Mouse (Mus musculus) bone marrow, adult 2 months (tissue): ENCODE results near the gene Itga6.

Source experiments
- CTCF ChIP-seq: fragments of 200-500 bp; IDR thresholded peaks from 2 replicates; pipeline ENCODE4 v1.5.1; 2011; ENCODE audit warnings: low read length, control low read depth; ENCODE audit not compliant: control insufficient read depth, insufficient read depth
- POLR2A ChIP-seq: fragments of 200-500 bp; IDR thresholded peaks from 2 replicates; pipeline ENCODE4 v1.6.1; 2011; ENCODE audit warnings: low read depth, mild to moderate bottlenecking, control low read depth, low read length, borderline replicate concordance; ENCODE audit not compliant: control insufficient read depth

DNA sequence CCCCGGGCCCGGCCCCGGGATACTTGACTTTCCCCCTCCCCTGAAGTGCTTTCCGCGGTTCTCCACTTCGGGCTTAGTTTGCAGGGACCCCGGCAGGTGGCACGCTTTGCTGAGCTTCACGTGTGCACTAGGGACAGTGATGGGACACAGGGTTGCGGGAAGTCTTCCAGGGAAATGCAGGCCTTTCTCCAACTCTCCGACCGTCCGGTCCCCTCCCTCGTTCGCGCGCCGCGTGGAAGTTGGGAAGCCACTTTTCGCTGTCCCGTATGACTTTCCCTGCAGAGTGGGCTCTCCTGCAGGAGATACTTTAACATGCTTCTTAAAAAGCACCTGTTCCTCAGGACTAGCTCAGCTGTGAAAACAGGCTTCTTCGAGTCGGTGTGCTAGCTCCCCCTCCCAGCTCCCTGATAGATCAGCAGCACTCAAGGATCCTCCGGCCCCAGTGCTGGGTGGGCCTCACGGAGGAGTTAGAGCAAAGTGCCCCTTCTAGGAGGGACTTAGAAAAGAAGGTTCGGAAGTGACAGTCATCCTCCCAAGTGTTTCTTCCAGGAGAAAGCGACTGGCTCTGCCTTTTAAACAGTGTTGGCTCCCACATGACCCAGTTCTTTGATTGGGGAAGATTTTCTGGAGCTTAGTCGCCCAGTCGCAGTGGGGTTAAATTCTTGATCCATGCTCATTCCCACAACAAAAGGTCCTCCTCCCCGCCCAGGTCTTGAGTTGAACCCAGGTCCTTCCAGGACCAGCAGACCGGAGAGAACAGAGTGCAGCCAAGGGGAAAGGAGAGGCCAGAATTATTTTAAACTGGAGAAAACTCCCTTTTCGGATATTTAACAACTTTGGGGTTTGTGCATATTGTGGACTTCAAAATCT lies 42.4 kb downstream of the Itga6 start:
- TF ChIP-seq POLR2A (no peak), CTCF (no peak)
